Mouse (Mus musculus) G1E (cell line): ENCODE results near the gene Dab2. TPM values are rescaled to one million over a fixed set of nuclear protein-coding genes. Genes with fewer than 3 reads are reported as not detected.

Experiments
- ATAC-seq: 2 replicates; pipeline ENCODE4 v1.8.0; 2016; ENCODE audit warnings: mild to moderate bottlenecking; ENCODE audit not compliant: insufficient number of reproducible peaks, poor library complexity, low FRiP score, severe bottlenecking; ENCODE audit errors: extremely low read depth
- DNase-seq: peaks from one replicate; pipeline ENCODE4 v3.0.0; 2012; ENCODE audit warnings: low spot score
- H3K27me3 ChIP-seq: 2 replicates; pipeline ENCODE4 v1.6.1; 2012; ENCODE audit warnings: mild to moderate bottlenecking, low read length, inconsistent platforms; ENCODE audit not compliant: insufficient read depth
- H3K36me3 ChIP-seq: replicated peaks from 2 replicates; pipeline ENCODE3; 2012; ENCODE audit warnings: mild to moderate bottlenecking, inconsistent platforms
- H3K4me1 ChIP-seq: 2 replicates; pipeline ENCODE4 v1.6.1; 2012; ENCODE audit warnings: low read depth, low read length, inconsistent platforms, mixed read lengths; ENCODE audit not compliant: insufficient read depth
- H3K4me3 ChIP-seq: 2 replicates; pipeline ENCODE4 v1.5.1; 2012; ENCODE audit warnings: low read depth, mild to moderate bottlenecking, inconsistent platforms, low read length, moderate library complexity, mixed read lengths
- H3K9me3 ChIP-seq: replicated peaks from 2 replicates; pipeline ENCODE4 v1.6.1; 2012; ENCODE audit warnings: inconsistent platforms
- CTCF ChIP-seq: IDR thresholded peaks from 2 replicates; pipeline ENCODE4 v1.5.1; 2012; ENCODE audit warnings: low read depth, low read length, inconsistent platforms, mixed read lengths
- GATA1 ChIP-seq: IDR thresholded peaks from 2 replicates; pipeline ENCODE4 v1.6.1; 2012; ENCODE audit warnings: borderline replicate concordance, low read length, inconsistent platforms, mixed read lengths
- GATA2 ChIP-seq: IDR thresholded peaks from 2 replicates; pipeline ENCODE4 v1.6.1; 2012; ENCODE audit warnings: low read depth, low read length, inconsistent platforms, borderline replicate concordance
- POLR2AphosphoS5 ChIP-seq: IDR thresholded peaks from 2 replicates; pipeline ENCODE4 v1.6.1; 2012; ENCODE audit warnings: low read depth, low read length, inconsistent platforms; ENCODE audit not compliant: insufficient replicate concordance
- TAL1 ChIP-seq: conservative IDR thresholded peaks from 2 replicates; pipeline ENCODE4 v1.6.1; 2012; ENCODE audit warnings: low read depth, low read length, inconsistent platforms, mixed read lengths
- polyA plus RNA-seq: library from polyadenylated mRNA; stranded (reverse); fragments of >175 nt; gene quantifications from 2 replicates; pipeline ENCODE4 v1.2.3, GENCODE M21; 2012
- total RNA-seq, 2 experiments: library from RNA; stranded (forward) in 1 of 2; stranded (reverse) in 1 of 2; fragments of 200-1000 nt in 1 of 2; fragments of >200 nt in 1 of 2; fragmentation: Nextera tagmentation in 1 of 2; gene quantifications; 2 replicates each; pipeline ENCODE4 v1.2.3; 2014 to 2017

Dab2 gene
- total and polyA plus RNA-seq, 3 experiments: 0.38 TPM; not detected in 2

GRCm38 (mm10) chr15:6386159-6386951 is 86.8 kb downstream of the Dab2 start:
- Histone ChIP-seq H3K27me3 (peaks cover 17% of the 10 kb centered on the region), H3K9me3 (no peaks in the 10 kb centered on the region), H3K36me3 (no peaks in the 10 kb centered on the region), H3K4me3 (no peak overlapping the region), H3K4me1 (no peaks in the 10 kb centered on the region)
- ATAC-seq (no peak), DNase-seq (no peak)
- TF ChIP-seq TAL1: no peak
- no peak for TF ChIP-seq POLR2AphosphoS5
- TF ChIP-seq GATA1: no peak
- no peak for TF ChIP-seq CTCF
- TF ChIP-seq GATA2: no peak

- DNase-seq (no peak), ATAC-seq (no peak)
- Histone ChIP-seq H3K4me1 (no peaks in the 10 kb centered on the region), H3K9me3 (no peaks in the 10 kb centered on the region), H3K36me3 (no peaks in the 10 kb centered on the region), H3K27me3 (peaks cover 18% of the 10 kb centered on the region), H3K4me3 (no peak overlapping the region)
- no peak for TF ChIP-seq GATA1
- no peak for TF ChIP-seq POLR2AphosphoS5
- no peak for TF ChIP-seq GATA2
- TF ChIP-seq CTCF: no peak
- no peak for TF ChIP-seq TAL1
Measured at GRCm38 (mm10) chr15:6386961-6387728, 87.6 kb downstream of the Dab2 start.

- Histone ChIP-seq H3K9me3 (no peaks in the 10 kb centered on the region), H3K4me1 (no peaks in the 10 kb centered on the region), H3K27me3 (peaks cover 18% of the 10 kb centered on the region), H3K4me3 (no peak overlapping the region), H3K36me3 (no peaks in the 10 kb centered on the region)
- TF ChIP-seq POLR2AphosphoS5: no peak
- TF ChIP-seq TAL1: no peak
- no peak for TF ChIP-seq GATA2
- TF ChIP-seq GATA1: no peak
- TF ChIP-seq CTCF: no peak
- DNase-seq (no peak), ATAC-seq (no peak)
Measured at GRCm38 (mm10) chr15:6387729-6388070, 88.1 kb downstream of the Dab2 start.

GRCm38 (mm10) chr15:6388146-6388545 is 88.6 kb downstream of the Dab2 start:
- DNase-seq (no peak), ATAC-seq (no peak)
- TF ChIP-seq GATA1 (no peak), POLR2AphosphoS5 (no peak), CTCF (no peak), GATA2 (no peak), TAL1 (no peak)
- no peaks in the 10 kb centered on the region for H3K9me3 ChIP-seq
- H3K4me3 ChIP-seq: no peak overlapping the region
- no peaks in the 10 kb centered on the region for H3K4me1 ChIP-seq
- peaks cover 18% of the 10 kb centered on the region for H3K27me3 ChIP-seq
- H3K36me3 ChIP-seq: no peaks in the 10 kb centered on the region

GRCm38 (mm10) chr15:6388631-6389030 is 89.0 kb downstream of the Dab2 start:
- Histone ChIP-seq H3K4me3 (no peak overlapping the region), H3K27me3 (peaks cover 18% of the 10 kb centered on the region), H3K9me3 (no peaks in the 10 kb centered on the region), H3K36me3 (no peaks in the 10 kb centered on the region), H3K4me1 (no peaks in the 10 kb centered on the region)
- DNase-seq: no peak
- TF ChIP-seq TAL1: no peak
- TF ChIP-seq GATA2: no peak
- no peak for TF ChIP-seq POLR2AphosphoS5
- no peak for TF ChIP-seq CTCF
- TF ChIP-seq GATA1: no peak
- no peak for ATAC-seq

- no peak for DNase-seq
- no peak for ATAC-seq
- Histone ChIP-seq H3K4me3 (no peak overlapping the region), H3K27me3 (peaks cover 18% of the 10 kb centered on the region), H3K4me1 (no peaks in the 10 kb centered on the region), H3K36me3 (no peaks in the 10 kb centered on the region), H3K9me3 (no peaks in the 10 kb centered on the region)
- TF ChIP-seq POLR2AphosphoS5: no peak
- TF ChIP-seq GATA1: no peak
- no peak for TF ChIP-seq TAL1
- no peak for TF ChIP-seq GATA2
- TF ChIP-seq CTCF: no peak
Measured at GRCm38 (mm10) chr15:6390106-6390505, 90.5 kb downstream of the Dab2 start.
